Mouse (Mus musculus) olfactory bulb, adult 2 months (tissue): ENCODE measurements around the gene B3galnt1. TPM values are rescaled to one million over a fixed set of nuclear protein-coding genes. Genes with fewer than 3 reads are reported as not detected.

Source experiments
- H3K27ac ChIP-seq: fragments of 200-500 bp; 2 replicates; pipeline ENCODE4 v1.5.1; 2012; ENCODE audit warnings: low read depth, low read length; ENCODE audit not compliant: insufficient read depth
- H3K4me1 ChIP-seq: fragments of 200-500 bp; 2 replicates; pipeline ENCODE4 v1.6.1; 2012; ENCODE audit warnings: low read length; ENCODE audit not compliant: control insufficient read depth, insufficient read depth
- H3K4me3 ChIP-seq: fragments of 200-500 bp; 2 replicates; pipeline ENCODE4 v1.5.1; 2012; ENCODE audit warnings: mild to moderate bottlenecking, low read depth, low read length, moderate library complexity; ENCODE audit not compliant: insufficient read depth
- CTCF ChIP-seq: fragments of 200-500 bp; IDR thresholded peaks from 2 replicates; pipeline ENCODE4 v1.5.1; 2012; ENCODE audit warnings: low read depth, mild to moderate bottlenecking, low read length, moderate library complexity; ENCODE audit not compliant: insufficient read depth
- POLR2A ChIP-seq: fragments of 200-500 bp; IDR thresholded peaks from 2 replicates; pipeline ENCODE4 v1.6.1; 2012; ENCODE audit warnings: mild to moderate bottlenecking, low read depth, low read length, moderate library complexity; ENCODE audit not compliant: insufficient read depth
- WGBS: fragments of 180-500 bp; shearing (Covaris S2); methylation state at CpG from one replicate; pipeline ENCODE4 v1.1.7; 2018; 5-methylcytosine and 5-hydroxymethylcytosine counted together
- polyA plus RNA-seq: library from polyadenylated mRNA; stranded (reverse); fragments of >200 nt; gene quantifications from 2 replicates; pipeline ENCODE4 v1.2.4, GENCODE M21; 2012; ENCODE audit warnings: low replicate concordance; ENCODE audit not compliant: missing spikeins, insufficient read depth, insufficient read length

Gene B3galnt1
- polyA plus RNA-seq, 1 experiment = not detected

DNA sequence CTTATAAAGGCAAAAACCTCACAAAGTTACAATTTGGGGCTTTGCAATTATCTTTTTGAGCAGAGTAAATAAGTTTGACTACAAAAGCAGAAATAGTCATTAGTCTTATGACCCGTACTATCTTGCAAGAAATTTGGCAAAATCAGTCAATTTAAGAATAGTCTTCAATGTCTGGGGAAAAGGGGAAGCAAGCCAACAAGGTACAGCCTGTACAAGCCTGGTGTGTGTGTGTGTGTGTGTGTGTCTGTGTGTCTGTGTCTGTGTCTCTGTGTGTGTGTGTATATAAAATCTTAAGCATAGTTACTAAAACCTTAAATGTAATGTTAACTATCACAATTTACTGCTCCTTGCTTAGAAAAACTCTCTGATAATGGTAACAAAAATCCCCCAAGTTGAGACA, 8.2 kb upstream of the B3galnt1 start:
- TF ChIP-seq CTCF = no peak
- TF ChIP-seq POLR2A = no peak
- Histone ChIP-seq H3K27ac (no peak overlapping the region), H3K4me3 (no peak overlapping the region), H3K4me1 (no peaks in the 10 kb centered on the region)
- 83% methylated on average over 1 of the region's 1 CpGs for WGBS

DNA sequence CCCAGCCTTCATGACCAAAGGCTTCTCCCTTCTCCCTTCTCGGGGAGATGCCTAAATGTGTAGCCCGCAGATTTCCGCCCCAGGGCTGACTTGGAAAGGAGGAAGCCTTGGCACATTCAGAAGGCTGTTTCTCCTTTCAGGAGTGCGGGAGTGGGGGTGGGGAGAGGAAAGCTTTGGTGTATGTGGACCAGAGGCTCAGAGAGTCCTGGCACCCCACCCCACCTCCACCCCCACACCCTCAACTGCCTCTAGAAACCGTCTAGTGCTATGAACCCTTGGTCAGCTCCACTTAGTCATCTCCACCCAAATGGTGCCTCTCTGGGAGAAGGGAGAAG, 373 bp upstream of the B3galnt1 start:
- H3K4me3 ChIP-seq = peak overlapping the region; percentile 79
- peak overlapping the region; percentile 54 for H3K27ac ChIP-seq
- TF ChIP-seq POLR2A (no peak), CTCF (no peak)
- H3K4me1 ChIP-seq = peaks cover 11% of the 10 kb centered on the region
- WGBS = 8% methylated on average over 5 of the region's 5 CpGs

DNA sequence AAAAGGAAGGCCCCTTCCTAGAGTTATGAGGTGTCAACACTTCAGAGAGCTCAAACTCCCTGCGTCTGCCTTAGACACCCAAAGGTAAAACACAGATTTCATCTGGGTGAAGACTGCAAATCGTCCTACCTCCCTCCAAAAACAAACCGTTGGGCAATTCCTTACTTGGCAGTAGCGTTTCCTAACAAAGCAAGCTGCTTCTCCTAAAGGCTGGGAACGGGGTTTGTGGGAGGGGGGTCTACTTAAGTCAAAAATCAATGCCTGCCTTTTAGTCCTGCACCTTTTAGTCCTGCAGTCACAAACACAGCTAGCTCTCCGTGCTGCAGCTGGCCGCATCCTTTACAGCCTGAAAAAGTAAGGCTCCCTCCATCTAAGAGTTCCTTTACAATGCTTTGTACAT, 944 bp downstream of the B3galnt1 start:
- peak overlapping the region; percentile 79 for H3K4me3 ChIP-seq
- WGBS = 10% methylated on average over 7 of the region's 7 CpGs
- no peak for TF ChIP-seq CTCF
- H3K4me1 ChIP-seq = peaks cover 15% of the 10 kb centered on the region
- no peak overlapping the region for H3K27ac ChIP-seq

DNA sequence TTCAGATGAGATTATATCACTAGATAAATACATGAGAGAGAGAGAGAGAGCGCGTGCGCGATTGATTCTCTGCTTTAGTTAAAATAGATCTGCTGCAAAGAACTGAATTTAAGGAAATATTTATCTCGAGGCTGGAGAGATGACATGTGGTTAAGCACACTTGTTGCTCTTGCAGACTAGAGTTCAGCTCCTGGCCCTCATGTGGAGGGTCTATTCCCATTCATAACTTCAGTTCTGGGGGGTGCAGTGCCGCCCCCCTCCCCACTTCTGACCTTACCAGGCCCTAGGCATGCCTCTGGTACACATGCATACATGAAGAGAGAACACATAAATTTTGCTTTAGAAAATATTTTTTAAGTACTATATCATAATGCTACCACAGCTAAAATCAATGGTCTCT, 1.5 kb downstream of the B3galnt1 start:
- TF ChIP-seq POLR2A (no peak), CTCF (no peak)
- peaks cover 15% of the 10 kb centered on the region for H3K4me1 ChIP-seq
- H3K27ac ChIP-seq = no peak overlapping the region
- 77% methylated on average over 6 of the region's 6 CpGs for WGBS
- H3K4me3 ChIP-seq = peak overlapping the region; percentile 19; the same call in 1 of the 2 replicates

DNA sequence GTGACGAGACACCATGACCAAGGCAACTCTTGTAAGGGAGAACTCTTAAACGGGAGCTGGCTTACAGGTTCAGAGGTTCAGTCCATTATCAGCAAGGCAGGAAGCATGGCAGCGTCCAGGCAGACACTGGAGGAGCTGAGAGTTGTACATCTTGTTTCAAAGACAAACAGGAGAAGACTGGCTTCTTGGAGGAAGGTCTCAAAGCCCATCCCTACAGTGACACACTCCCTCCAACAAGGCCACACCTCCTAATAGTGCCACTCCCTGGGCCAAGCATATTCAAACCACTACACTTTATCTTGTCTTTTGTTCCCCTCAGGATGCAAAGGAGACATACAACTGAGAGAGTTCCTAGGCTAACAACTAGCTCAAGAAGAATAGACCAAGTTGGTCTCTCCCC, 2.6 kb downstream of the B3galnt1 start:
- no peak for TF ChIP-seq CTCF
- no peak for TF ChIP-seq POLR2A
- 80% methylated on average over 3 of the region's 3 CpGs for WGBS
- Histone ChIP-seq H3K4me3 (no peak overlapping the region), H3K4me1 (peaks cover 21% of the 10 kb centered on the region), H3K27ac (no peak overlapping the region)

DNA sequence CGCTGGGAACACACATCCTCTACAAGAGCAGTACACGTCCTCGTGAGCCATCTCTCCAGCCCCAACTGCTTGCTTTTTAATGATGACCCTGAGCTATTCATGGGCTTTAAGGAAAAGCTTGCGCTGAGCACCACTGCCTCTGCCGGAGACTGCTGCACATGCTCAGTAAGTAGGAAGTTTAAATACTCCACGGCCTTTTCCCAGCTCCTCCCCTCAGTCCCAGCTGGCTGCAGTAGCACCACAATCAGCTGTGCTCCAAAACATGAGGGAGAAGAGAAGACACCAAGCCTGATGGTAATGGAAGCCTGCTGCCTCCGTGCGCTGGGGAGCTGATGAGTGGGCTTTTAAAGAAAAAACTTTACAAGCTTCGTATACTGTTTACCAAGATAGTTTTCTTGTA, 4.7 kb downstream of the B3galnt1 start:
- H3K4me3 ChIP-seq = no peak overlapping the region
- H3K27ac ChIP-seq = no peak overlapping the region
- 35% methylated on average over 9 of the region's 9 CpGs for WGBS
- TF ChIP-seq POLR2A (no peak), CTCF (no peak)
- H3K4me1 ChIP-seq = peaks cover 23% of the 10 kb centered on the region

DNA sequence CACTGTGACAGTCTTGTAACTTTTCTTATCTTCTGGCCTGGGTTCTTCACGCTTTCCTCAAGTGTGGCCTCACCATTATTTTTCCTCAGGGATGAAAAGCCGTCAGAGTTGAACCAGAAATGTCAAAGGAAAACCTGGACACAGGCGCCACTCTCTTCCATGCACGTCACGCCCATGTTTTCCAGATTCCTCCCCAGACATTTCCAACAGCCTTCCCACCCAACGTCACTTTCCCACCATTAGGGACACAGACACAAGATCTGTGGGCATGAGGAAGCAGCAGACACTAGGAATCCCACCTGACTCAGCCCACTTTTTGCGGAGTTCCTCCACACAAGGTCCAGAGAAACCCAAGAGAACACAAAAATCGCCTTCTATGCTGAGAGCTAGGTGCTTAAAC, 5.3 kb downstream of the B3galnt1 start:
- WGBS = 94% methylated on average over 8 of the region's 8 CpGs
- TF ChIP-seq CTCF = no peak
- no peak for TF ChIP-seq POLR2A
- no peak overlapping the region for H3K27ac ChIP-seq
- peaks cover 25% of the 10 kb centered on the region for H3K4me1 ChIP-seq
- no peak overlapping the region for H3K4me3 ChIP-seq

DNA sequence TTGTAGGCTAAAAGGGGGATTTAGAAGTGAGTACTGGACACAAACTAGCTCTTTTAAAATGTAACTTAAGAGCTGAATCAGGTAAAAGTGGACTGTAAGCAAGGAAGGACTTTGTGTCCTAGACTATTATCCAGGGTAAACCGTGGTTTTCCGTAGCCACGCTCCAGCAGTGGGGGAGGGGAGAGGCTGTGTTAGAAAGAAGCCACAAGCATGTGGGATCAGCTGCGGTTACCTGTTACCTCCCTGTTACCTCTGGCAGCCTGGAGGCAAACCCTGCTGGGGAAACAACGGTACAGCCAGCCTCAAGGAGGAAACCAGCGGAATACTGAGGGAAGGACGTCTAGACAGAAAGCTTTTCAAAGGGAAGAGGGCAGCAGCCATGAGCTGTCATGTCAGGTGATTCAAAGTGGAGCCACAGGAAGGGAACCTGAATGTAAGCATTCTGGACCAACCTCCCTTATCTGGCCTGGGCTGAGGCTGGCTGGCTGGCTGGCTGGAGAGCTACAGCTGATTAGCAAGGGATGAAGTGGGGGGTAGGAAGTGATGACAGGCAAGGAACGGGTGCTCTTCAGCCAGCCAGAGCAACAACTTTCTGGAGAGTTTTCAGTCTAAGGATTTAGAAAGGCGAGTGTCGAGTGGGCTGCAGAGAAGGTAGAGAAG, 10.5 kb downstream of the B3galnt1 start:
- TF ChIP-seq POLR2A (no peak), CTCF (no peak)
- no peak overlapping the region for H3K27ac ChIP-seq
- peaks cover 18% of the 10 kb centered on the region for H3K4me1 ChIP-seq
- WGBS = 67% methylated on average over 10 of the region's 10 CpGs
- H3K4me3 ChIP-seq = no peak overlapping the region

DNA sequence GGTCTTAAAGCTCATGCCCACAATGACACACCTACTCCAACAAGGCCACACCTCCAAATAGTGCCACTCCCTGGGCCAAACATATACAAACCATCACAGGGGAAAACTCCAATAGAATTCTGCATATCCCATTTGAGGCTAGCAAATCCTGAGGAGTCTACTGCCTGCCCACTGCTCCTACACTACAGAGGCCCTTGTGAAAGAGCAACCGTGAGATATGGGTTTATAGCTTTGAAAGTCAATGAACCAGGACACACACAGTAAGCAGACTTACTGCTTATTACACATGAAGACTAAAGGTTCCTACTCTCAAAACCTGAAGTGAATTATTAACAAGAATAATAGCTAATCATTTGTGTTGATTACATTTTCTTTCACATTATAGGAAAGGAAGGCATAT, 15.0 kb downstream of the B3galnt1 start:
- TF ChIP-seq CTCF = no peak
- TF ChIP-seq POLR2A = no peak
- no peak overlapping the region for H3K27ac ChIP-seq
- H3K4me3 ChIP-seq = no peak overlapping the region
- WGBS = 95% methylated on average over 1 of the region's 1 CpGs
- H3K4me1 ChIP-seq = peaks cover 10% of the 10 kb centered on the region; the same call in 1 of the 2 replicates

DNA sequence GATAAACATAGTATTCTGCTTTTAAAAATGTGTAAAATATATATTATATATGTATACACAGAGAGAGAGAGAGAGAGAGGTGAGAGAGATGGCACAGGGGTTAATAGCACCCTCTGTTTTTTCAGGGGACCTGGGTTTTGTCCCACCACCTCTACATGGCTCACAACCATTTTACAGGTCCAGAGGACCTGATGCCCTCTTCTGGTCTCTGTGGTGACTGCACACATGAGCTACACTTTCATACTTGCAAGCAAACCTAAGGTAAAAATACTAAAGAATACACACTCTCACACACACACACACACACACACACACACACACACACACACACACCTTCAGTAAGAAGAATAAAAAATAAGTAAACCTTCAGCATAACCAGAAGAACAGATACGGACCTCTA, 20.0 kb downstream of the B3galnt1 start:
- Histone ChIP-seq H3K27ac (no peak overlapping the region), H3K4me3 (no peak overlapping the region), H3K4me1 (no peaks in the 10 kb centered on the region; the same call in 1 of the 2 replicates)
- TF ChIP-seq CTCF (no peak), POLR2A (no peak)
- 100% methylated on average over 1 of the region's 1 CpGs for WGBS
